Mouse (Mus musculus): Measurements from ENCODE around the gene Izumo1.

GRCm38 (mm10) chr7:45597527-45597926, 24.1 kb upstream of the Izumo1 start:
- TF ChIP-seq CTCF (IDR thresholded peaks at IDR 0.05) (no peak), EP300 (IDR thresholded peaks at IDR 0.05) (no peak)

All from lung, postnatal 0 days (tissue).